Mouse (Mus musculus) E14TG2a.4 (cell line): ENCODE data around the gene Klhl23.
"Not testable (repeated sequence)": the region's sequence is repeated elsewhere in the genome, so short reads cannot be mapped to it uniquely, and the experiment has no call there.

Experiments used
- H3K27me3 ChIP-seq: 2 replicates; pipeline ENCODE4 v1.6.1; 2014; ENCODE audit warnings: low read length, control low read depth; ENCODE audit not compliant: insufficient read depth
- H3K36me3 ChIP-seq: 2 replicates; pipeline ENCODE4 v1.6.1; 2014; ENCODE audit warnings: low read length, control low read depth; ENCODE audit not compliant: insufficient read depth
- H3K4me1 ChIP-seq: replicated peaks from 2 replicates; pipeline ENCODE4 v1.6.1; 2014; ENCODE audit warnings: low read depth, low read length, control low read depth
- H3K4me3 ChIP-seq: replicated peaks from 2 replicates; pipeline ENCODE4 v1.5.1; 2014; ENCODE audit warnings: mild to moderate bottlenecking, low read length
- H3K9me3 ChIP-seq: 2 replicates; pipeline ENCODE4 v1.6.1; 2014; ENCODE audit warnings: low read length, control low read depth
- CTCF ChIP-seq: conservative IDR thresholded peaks from 2 replicates; pipeline ENCODE4 v1.5.1; 2014; ENCODE audit warnings: low read length
- NANOG ChIP-seq: IDR thresholded peaks from 2 replicates; pipeline ENCODE4 v1.6.1; 2014; ENCODE audit warnings: borderline replicate concordance, low read length, mixed read lengths
- POU5F1 ChIP-seq: IDR thresholded peaks from 2 replicates; pipeline ENCODE4 v1.6.1; 2014; ENCODE audit warnings: low read length, borderline replicate concordance

Klhl23 gene

DNA sequence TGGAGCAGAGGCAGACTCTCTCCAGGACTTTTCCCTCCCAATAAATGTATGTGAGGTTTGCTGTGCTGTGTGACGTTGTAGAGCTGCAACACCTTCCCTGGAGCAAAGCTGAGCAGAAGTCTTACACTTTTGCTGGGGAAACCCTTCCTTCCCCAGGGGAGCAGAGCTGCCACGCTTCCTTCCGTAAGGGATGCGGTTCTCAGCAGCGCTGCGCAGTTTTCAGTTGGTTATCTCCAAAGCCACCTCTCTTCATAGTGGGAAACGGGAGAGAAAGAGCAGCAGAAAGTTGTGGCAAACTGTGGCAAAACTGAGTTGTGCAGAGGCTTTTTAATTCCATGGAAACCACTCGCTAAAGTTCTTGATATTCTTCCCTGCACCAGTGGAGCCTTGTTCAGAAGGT, 18.0 kb upstream of the Klhl23 start:
- no peak overlapping the region for H3K4me3 ChIP-seq
- no peaks in the 10 kb centered on the region for H3K27me3 ChIP-seq
- peaks cover 13% of the 10 kb centered on the region for H3K4me1 ChIP-seq
- no peaks in the 10 kb centered on the region for H3K36me3 ChIP-seq
- TF ChIP-seq CTCF: no peak
- no peak for TF ChIP-seq NANOG
- TF ChIP-seq POU5F1: no peak
- H3K9me3 ChIP-seq: peaks cover 5% of the 10 kb centered on the region; the same call in 1 of the 2 replicates

GRCm38 (mm10) chr2:69804663-69805062, 17.1 kb upstream of the Klhl23 start:
- not testable (repeated sequence) for H3K36me3 ChIP-seq, H3K27me3 ChIP-seq, H3K9me3 ChIP-seq, H3K4me3 ChIP-seq
- peaks cover 13% of the 10 kb centered on the region for H3K4me1 ChIP-seq

DNA sequence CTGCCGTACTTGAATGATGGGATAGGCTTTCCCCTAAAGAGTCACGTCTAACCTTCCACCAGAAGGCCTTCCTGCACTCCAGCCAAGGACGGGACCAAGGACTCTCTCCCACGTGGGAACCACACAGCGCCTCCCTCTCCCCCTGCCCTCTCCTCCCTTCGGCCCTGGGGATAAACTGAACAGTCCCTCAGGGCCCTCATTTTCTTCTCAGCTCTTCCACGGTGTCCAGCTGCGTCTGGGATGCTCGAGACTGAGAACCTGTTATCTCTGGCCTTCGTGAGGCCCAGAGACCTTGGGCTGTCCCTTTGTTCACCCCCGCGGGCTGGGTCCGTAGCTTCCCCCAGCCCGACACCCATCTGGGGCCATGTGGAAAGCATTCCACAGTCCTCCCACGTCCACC, 11.6 kb upstream of the Klhl23 start:
- H3K4me1 ChIP-seq: peaks cover 4% of the 10 kb centered on the region; the same call in 1 of the 2 replicates
- TF ChIP-seq CTCF: no peak
- TF ChIP-seq NANOG: no peak
- TF ChIP-seq POU5F1: no peak
- H3K36me3 ChIP-seq: no peaks in the 10 kb centered on the region
- no peak overlapping the region for H3K4me3 ChIP-seq
- peaks cover 3% of the 10 kb centered on the region; the same call in 1 of the 2 replicates for H3K27me3 ChIP-seq
- no peaks in the 10 kb centered on the region for H3K9me3 ChIP-seq

- not testable (repeated sequence) for H3K4me3 ChIP-seq, H3K36me3 ChIP-seq, H3K4me1 ChIP-seq, H3K9me3 ChIP-seq, H3K27me3 ChIP-seq
These were observed 10.4 kb upstream of the Klhl23 start for GRCm38 (mm10) chr2:69811349-69811748.

- no peaks in the 10 kb centered on the region for H3K9me3 ChIP-seq
- no peak overlapping the region for H3K4me3 ChIP-seq
- H3K36me3 ChIP-seq: no peaks in the 10 kb centered on the region
- peaks cover 1% of the 10 kb centered on the region for H3K4me1 ChIP-seq
- H3K27me3 ChIP-seq: peaks cover 17% of the 10 kb centered on the region
- TF ChIP-seq POU5F1 (no peak), CTCF (no peak), NANOG (no peak)
These were observed 5.2 kb upstream of the Klhl23 start for GRCm38 (mm10) chr2:69816575-69816974.

- TF ChIP-seq CTCF (no peak), POU5F1 (no peak), NANOG (no peak)
These were observed 3.2 kb upstream of the Klhl23 start for GRCm38 (mm10) chr2:69818350-69819085.

DNA sequence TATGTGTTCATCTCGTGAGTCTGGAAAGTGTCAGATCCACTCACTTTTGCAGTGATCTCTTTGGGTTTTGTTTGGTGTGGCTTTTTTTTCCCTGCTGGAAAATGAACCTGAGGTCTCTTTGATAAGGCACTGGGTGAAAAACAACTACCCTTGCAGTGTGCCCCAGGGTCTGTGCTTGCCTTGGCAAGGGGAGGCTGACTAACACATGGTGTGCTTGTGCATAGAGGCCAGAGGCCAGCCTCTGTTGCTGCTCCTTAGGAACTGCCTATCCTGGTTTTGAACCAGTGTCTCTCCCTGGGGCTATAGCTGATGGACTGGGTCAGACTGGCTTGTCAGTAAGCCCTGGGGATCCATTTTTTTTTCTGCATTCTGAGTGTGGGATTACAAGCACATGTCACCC, 1.5 kb upstream of the Klhl23 start:
- no peaks in the 10 kb centered on the region for H3K9me3 ChIP-seq
- no peak overlapping the region for H3K4me3 ChIP-seq
- peaks cover 39% of the 10 kb centered on the region for H3K27me3 ChIP-seq
- H3K4me1 ChIP-seq: peaks cover 16% of the 10 kb centered on the region
- H3K36me3 ChIP-seq: no peaks in the 10 kb centered on the region
- TF ChIP-seq NANOG (no peak), CTCF (no peak), POU5F1 (no peak)

More at GRCm38 (mm10) chr2:69818350-69819085, 3.2 kb upstream of the Klhl23 start:
- H3K4me3 ChIP-seq: no peak overlapping the region
- peaks cover 24% of the 10 kb centered on the region for H3K27me3 ChIP-seq
- H3K4me1 ChIP-seq: peaks cover 12% of the 10 kb centered on the region
- H3K9me3 ChIP-seq: no peaks in the 10 kb centered on the region
- no peaks in the 10 kb centered on the region for H3K36me3 ChIP-seq

DNA sequence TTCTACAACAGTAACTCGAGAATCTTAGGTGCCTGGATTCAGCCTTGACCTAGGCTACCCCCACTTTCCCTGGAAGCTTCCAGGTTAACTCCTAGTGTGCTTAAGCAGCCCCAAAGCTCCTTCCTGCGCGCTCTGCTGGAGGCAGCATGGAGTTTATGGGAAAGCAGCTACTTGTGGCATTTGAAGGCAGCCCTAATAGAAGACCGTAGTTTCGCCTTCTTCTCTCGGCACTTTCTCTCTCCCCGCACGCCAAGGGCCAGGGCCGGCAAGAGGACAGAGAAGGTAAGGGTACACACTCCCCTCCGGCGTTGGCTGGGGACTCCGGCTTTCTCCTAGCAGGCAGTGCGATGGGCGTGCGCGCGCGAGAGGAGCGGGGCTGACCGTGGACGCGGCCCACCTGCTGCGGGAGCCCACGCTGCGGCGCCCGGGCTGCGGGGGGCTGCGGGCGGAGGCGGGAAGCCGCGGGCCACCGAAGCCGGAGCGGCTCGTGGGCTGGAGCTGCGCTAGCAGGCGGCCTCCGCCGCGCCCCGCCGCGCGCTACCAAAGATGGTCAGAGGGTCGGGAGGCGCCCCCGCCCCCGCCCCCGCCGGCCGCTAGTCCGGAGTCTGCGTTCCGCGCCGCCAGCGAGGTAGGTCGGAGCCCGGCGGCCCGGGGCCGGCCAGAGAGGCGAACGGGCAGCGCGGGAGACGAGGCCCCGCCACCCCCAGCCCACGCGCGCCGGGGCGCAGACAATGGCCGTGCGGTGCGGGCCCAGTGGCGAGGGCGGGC, 801 bp downstream of the Klhl23 start:
- TF ChIP-seq POU5F1 (no peak), CTCF (no peak), NANOG (no peak)
- Histone ChIP-seq H3K9me3 (no peaks in the 10 kb centered on the region), H3K27me3 (peaks cover 41% of the 10 kb centered on the region), H3K4me1 (peaks cover 18% of the 10 kb centered on the region), H3K4me3 (peak overlapping the region; percentile 85), H3K36me3 (no peaks in the 10 kb centered on the region)

GRCm38 (mm10) chr2:69823129-69823677, 1.5 kb downstream of the Klhl23 start:
- H3K27me3 ChIP-seq: peaks cover 41% of the 10 kb centered on the region
- H3K36me3 ChIP-seq: no peaks in the 10 kb centered on the region
- H3K9me3 ChIP-seq: no peaks in the 10 kb centered on the region
- peak overlapping the region; percentile 85 for H3K4me3 ChIP-seq
- H3K4me1 ChIP-seq: peaks cover 21% of the 10 kb centered on the region
- TF ChIP-seq CTCF: no peak
- TF ChIP-seq POU5F1: no peak
- no peak for TF ChIP-seq NANOG
